Mouse (Mus musculus) gastrocnemius, postnatal 36 days (tissue): ENCODE results near the gene 0610040J01Rik. TPM values are rescaled to one million over a fixed set of nuclear protein-coding genes. Genes with fewer than 3 reads are reported as not detected.

Experiments
- DNase-seq, 2 experiments: peaks; one replicate each; pipeline ENCODE4 v3.0.0; 2022
- intact Hi-C: fragments of 180-260 bp; cut with DNase I; formaldehyde crosslinking; loops from one replicate; pipeline ENCODE4 v1.15.1; 2025
- total RNA-seq, 2 experiments: library from RNA; stranded (reverse); gene quantifications; 2 replicates each; pipeline ENCODE4 v1.2.3; 2021

The 0610040J01Rik gene
- total RNA-seq, 2 experiments from 2014 or later: 3.9 to 9.5 TPM

DNA sequence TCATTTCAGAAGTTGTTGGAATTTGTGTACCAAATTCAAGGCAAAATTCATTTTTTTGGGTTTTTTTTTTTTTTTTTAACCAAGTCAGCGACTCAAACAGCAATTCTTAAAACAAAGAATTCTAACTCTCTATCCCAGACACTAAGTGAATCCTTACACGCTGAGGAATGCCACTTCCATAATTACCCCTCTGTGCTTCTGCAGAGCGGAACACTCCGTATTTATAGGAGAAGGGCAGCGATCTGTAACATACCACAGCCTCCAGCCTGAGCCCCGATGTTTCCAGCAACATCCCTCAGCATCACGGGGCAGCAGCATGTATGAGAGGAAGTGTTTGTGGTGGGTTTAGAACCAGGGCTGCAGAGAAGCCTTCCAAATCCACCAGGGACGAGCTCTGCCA, 135.4 kb downstream of the 0610040J01Rik start:
- intact Hi-C loops: no loop called here
- DNase-seq: no peak

DNA sequence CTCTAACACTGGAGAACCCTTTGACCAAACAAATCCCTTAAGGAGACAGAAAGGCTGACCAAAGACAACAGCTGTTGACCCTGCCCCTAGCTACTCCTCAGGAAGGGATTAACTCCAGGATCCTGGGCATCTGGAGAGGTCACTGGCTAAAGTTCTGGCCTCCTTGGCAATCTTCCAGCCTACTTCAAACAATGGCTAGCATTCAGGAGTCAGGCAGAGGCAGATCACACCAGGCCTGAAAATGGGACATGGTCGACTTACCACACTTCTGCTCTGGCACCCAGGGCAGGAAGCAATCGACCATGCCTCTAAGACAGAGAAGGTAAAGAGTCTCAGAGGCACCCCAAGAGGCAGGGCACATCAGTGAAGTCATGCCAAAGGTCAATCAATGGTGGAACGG, 137.0 kb downstream of the 0610040J01Rik start:
- intact Hi-C loops: no loop called here
- DNase-seq: no peak

Other genes starting within 250 kb of the 0610040J01Rik start
- gene Nwd2, start 163.3 kb upstream of the 0610040J01Rik start, total RNA-seq: not detected
- 10 to 100 TPM in 1 of 2 experiments, 1 to 10 TPM in 1; 9.7 to 10.2 TPM for gene Rell1, start 156.5 kb downstream of the 0610040J01Rik start, total RNA-seq